Mouse (Mus musculus): ENCODE data around the gene Ccr3.

GRCm38 (mm10) chr9:123978308-123978707 lies 43.5 kb upstream of the Ccr3 start, which contains the start of gene Ccr1l1:
- no peak for TF ChIP-seq CTCF (IDR thresholded peaks at IDR 0.05; ENCODE audit: low read depth)
- TF ChIP-seq EP300 (IDR thresholded peaks at IDR 0.05; ENCODE audit: low read depth): no peak

Measured in liver, embryonic 14.5 days (tissue).